In genomic region chr2:57856524-57857107, GRCm38 (mm10) we compare ENCODE assay signal across 8 mouse cellular contexts.
A peak's percentile ranks its signal among the peaks of the same experiment; 100 is the strongest.
DNase-seq lines count a peak whose midpoint lies in the region; ATAC-seq and TF ChIP-seq lines count a peak whose summit lies in the region.
"Had no signal": no experiment of that assay in that cellular context is flagged by ENCODE, and none has a peak within 500 bp of the region (broad histone marks: within the 10 kb centered on the region; RNA-seq: fewer than 3 reads in every experiment).

No protein-coding gene starts in this region.

- H3K27ac ChIP-seq in left cerebral cortex, adult 2 months: no peak overlapping the region
- H3K27ac ChIP-seq in embryonic facial prominence, embryonic 11.5 days (replicated peaks; ENCODE audit: low read depth, low read length): no peak overlapping the region
- peak overlapping the region; percentile 60 for H3K27ac ChIP-seq in gastrocnemius, adult 2 months
- no peak overlapping the region for H3K27ac ChIP-seq in hindbrain, embryonic 13.5 days

- no peaks in the 10 kb centered on the region for H3K4me1 ChIP-seq in embryonic facial prominence, embryonic 11.5 days (ENCODE audit: control insufficient read depth, insufficient read depth, low read length)
- H3K4me1 ChIP-seq in hindbrain, embryonic 13.5 days (replicated peaks): peaks cover 7% of the 10 kb centered on the region; the same call in 1 of the 2 replicates

- intact Hi-C loops in left cerebral cortex, postnatal 10 days (cut with DNase I): no loop called here
- intact Hi-C loops in left cerebral cortex, adult 2 months (cut with DNase I): no loop called here
- intact Hi-C loops in gastrocnemius, adult 2 months (cut with DNase I): no loop called here

- 57% methylated on average over 14 of the region's 14 CpGs for WGBS in embryonic facial prominence, embryonic 11.5 days
- 62% methylated on average over 14 of the region's 14 CpGs for WGBS in hindbrain, embryonic 13.5 days

- no peak overlapping the region for H3K4me2 ChIP-seq in embryonic facial prominence, embryonic 11.5 days (ENCODE audit: low read depth, low read length)
- no peak overlapping the region for H3K4me2 ChIP-seq in hindbrain, embryonic 13.5 days

- no peaks in the 10 kb centered on the region for H3K36me3 ChIP-seq in embryonic facial prominence, embryonic 11.5 days (replicated peaks; ENCODE audit: control insufficient read depth, insufficient read depth, low read depth, low read length)
- no peaks in the 10 kb centered on the region for H3K36me3 ChIP-seq in hindbrain, embryonic 13.5 days

- no peak; the same call in 1 of the 2 replicates for ATAC-seq in embryonic facial prominence, embryonic 11.5 days (replicated peaks; ENCODE audit: insufficient number of reproducible peaks, low FRiP score, low TSS enrichment, low read depth)
- ATAC-seq in hindbrain, embryonic 13.5 days (ENCODE audit: low FRiP score): peak; percentile 36; the same call in 1 of the 2 replicates
- no peak for ATAC-seq in megakaryocyte-erythroid progenitor cell, adult 5-6 weeks (replicated peaks; ENCODE audit: low FRiP score, low TSS enrichment, poor library complexity, severe bottlenecking)

- no peak for TF ChIP-seq CTCF in left cerebral cortex, adult 2 months (IDR thresholded peaks at IDR 0.05)
- no peak for TF ChIP-seq CTCF in gastrocnemius, adult 2 months (IDR thresholded peaks at IDR 0.05)

- peak; percentile 5 to 31 for DNase-seq in left cerebral cortex, postnatal 10 days (ENCODE audit: extremely low spot score in 1 of 2, low spot score in 2 of 2)
- DNase-seq in left cerebral cortex, adult 2 months (ENCODE audit: extremely low spot score in 1 of 2, low spot score in 2 of 2): no peak
- DNase-seq in embryonic facial prominence, embryonic 11.5 days (ENCODE audit: low spot score): peak; percentile 35
- DNase-seq in gastrocnemius, adult 2 months: peak; percentile 80
- no peak for DNase-seq in urinary bladder, postnatal 14 days (ENCODE audit: low spot score)

- H3K27me3 ChIP-seq in embryonic facial prominence, embryonic 11.5 days (ENCODE audit: control insufficient read depth, insufficient read depth, low read length): no peaks in the 10 kb centered on the region
- no peaks in the 10 kb centered on the region for H3K27me3 ChIP-seq in hindbrain, embryonic 13.5 days

- H3K9me3 ChIP-seq in embryonic facial prominence, embryonic 11.5 days (replicated peaks; ENCODE audit: control insufficient read depth, low read length): no peaks in the 10 kb centered on the region
- H3K9me3 ChIP-seq in hindbrain, embryonic 13.5 days: no peaks in the 10 kb centered on the region

- H3K9ac ChIP-seq in embryonic facial prominence, embryonic 11.5 days (replicated peaks; ENCODE audit: low read length): no peak overlapping the region
- no peak overlapping the region for H3K9ac ChIP-seq in hindbrain, embryonic 13.5 days

- no peak overlapping the region for H3K4me3 ChIP-seq in left cerebral cortex, adult 2 months
- H3K4me3 ChIP-seq in embryonic facial prominence, embryonic 11.5 days (ENCODE audit: low read depth, low read length): no peak overlapping the region
- H3K4me3 ChIP-seq in gastrocnemius, adult 2 months: peak overlapping the region; percentile 16; the same call in 1 of the 2 replicates
- no peak overlapping the region for H3K4me3 ChIP-seq in hindbrain, embryonic 13.5 days
- H3K4me3 ChIP-seq: erythroblast, embryonic 14.5 days had no signal

Comparison
In these comparisons a context has a peak if more than half of its experiments do, and no peak if none do; other contexts are left out.
1. DNase-seq: peak in left cerebral cortex, postnatal 10 days (2 of 2), embryonic facial prominence, embryonic 11.5 days (single experiment) and gastrocnemius, adult 2 months (single experiment); none in left cerebral cortex, adult 2 months (0 of 2) and urinary bladder, postnatal 14 days (single experiment).